Mouse (Mus musculus): ENCODE results near the gene Atp2a2. TPM values are rescaled to one million over a fixed set of nuclear protein-coding genes. Genes with fewer than 3 reads are reported as not detected.

Gene Atp2a2
- total RNA-seq, 1 experiment: 372 TPM

GRCm38 (mm10) chr5:122537654-122538053 is 35.6 kb upstream of the Atp2a2 start:
- no peaks in the 10 kb centered on the region for H3K9me3 ChIP-seq (ENCODE audit: control insufficient read depth, insufficient read depth, low read depth, low read length)
- H3K4me1 ChIP-seq (ENCODE audit: control insufficient read depth in 2 of 2, insufficient read depth in 2 of 2, low read length in 2 of 2, poor library complexity in 1 of 2): no peaks in the 10 kb centered on the region
- H3K27ac ChIP-seq (ENCODE audit: insufficient read depth, low read depth, low read length, poor library complexity, severe bottlenecking): no peak overlapping the region
- no peak for DNase-seq (ENCODE audit: low read depth, low spot score)
- no peak overlapping the region for H3K4me3 ChIP-seq (ENCODE audit: insufficient read depth in 1 of 2, low read depth in 1 of 2, low read length in 2 of 2, poor library complexity in 1 of 2, severe bottlenecking in 1 of 2)
- no peak overlapping the region for H3K9ac ChIP-seq (ENCODE audit: insufficient read depth, low read depth, low read length, poor library complexity, severe bottlenecking)
- in situ Hi-C loops (cut with MboI; ENCODE audit: low sequenced_read_pairs in 2 of 2, unreplicated experiment in 2 of 2): no loop called here
- no peaks in the 10 kb centered on the region; the same call in 1 of the 2 replicates for H3K36me3 ChIP-seq (ENCODE audit: control insufficient read depth, insufficient read depth, low read length, poor library complexity, severe bottlenecking)
- TF ChIP-seq CHD2 (IDR thresholded peaks at IDR 0.05; ENCODE audit: low read depth, low read length): no peak

- no peak overlapping the region for H3K9ac ChIP-seq (ENCODE audit: insufficient read depth, low read depth, low read length, poor library complexity, severe bottlenecking)
- H3K27ac ChIP-seq (ENCODE audit: insufficient read depth, low read depth, low read length, poor library complexity, severe bottlenecking): no peak overlapping the region
- TF ChIP-seq CHD2 (IDR thresholded peaks at IDR 0.05; ENCODE audit: low read depth, low read length) (no peak), ZNF384 (IDR thresholded peaks at IDR 0.05; ENCODE audit: low read depth, low read length) (no peak), MAFK (IDR thresholded peaks at IDR 0.05; ENCODE audit: insufficient read depth, low read depth, low read length) (no peak), ZC3H11A (IDR thresholded peaks at IDR 0.05; ENCODE audit: borderline replicate concordance, low read depth, low read length) (no peak), HCFC1 (IDR thresholded peaks at IDR 0.05; ENCODE audit: borderline replicate concordance, insufficient read depth, low read length) (no peak)
- no peaks in the 10 kb centered on the region for H3K36me3 ChIP-seq (ENCODE audit: control insufficient read depth, insufficient read depth, low read length, poor library complexity, severe bottlenecking)
- H3K4me1 ChIP-seq (ENCODE audit: control insufficient read depth in 2 of 2, insufficient read depth in 2 of 2, low read length in 2 of 2, poor library complexity in 1 of 2): peaks cover 4 to 5% of the 10 kb centered on the region in 2 experiments; a peak in 2 of 4 replicates
- no peak for DNase-seq (ENCODE audit: low read depth, low spot score)
- H3K9me3 ChIP-seq (ENCODE audit: control insufficient read depth, insufficient read depth, low read depth, low read length): no peaks in the 10 kb centered on the region
- in situ Hi-C loops (cut with MboI; ENCODE audit: low sequenced_read_pairs in 2 of 2, unreplicated experiment in 2 of 2): no loop called here
- H3K4me3 ChIP-seq (ENCODE audit: insufficient read depth in 1 of 2, low read depth in 1 of 2, low read length in 2 of 2, poor library complexity in 1 of 2, severe bottlenecking in 1 of 2): no peak overlapping the region
Measured at GRCm38 (mm10) chr5:122533884-122534283, 31.9 kb upstream of the Atp2a2 start.

GRCm38 (mm10) chr5:122529913-122530604 is 28.0 kb upstream of the Atp2a2 start:
- DNase-seq (ENCODE audit: low read depth, low spot score): no peak
- H3K36me3 ChIP-seq (ENCODE audit: control insufficient read depth, insufficient read depth, low read length, poor library complexity, severe bottlenecking): no peaks in the 10 kb centered on the region
- H3K4me3 ChIP-seq (ENCODE audit: insufficient read depth in 1 of 2, low read depth in 1 of 2, low read length in 2 of 2, poor library complexity in 1 of 2, severe bottlenecking in 1 of 2): no peak overlapping the region
- no peak for TF ChIP-seq ZNF384 (IDR thresholded peaks at IDR 0.05; ENCODE audit: low read depth, low read length)
- no peak for TF ChIP-seq MAFK (IDR thresholded peaks at IDR 0.05; ENCODE audit: insufficient read depth, low read depth, low read length)
- TF ChIP-seq HCFC1 (IDR thresholded peaks at IDR 0.05; ENCODE audit: borderline replicate concordance, insufficient read depth, low read length): no peak
- TF ChIP-seq ZC3H11A (IDR thresholded peaks at IDR 0.05; ENCODE audit: borderline replicate concordance, low read depth, low read length): no peak
- no peak for TF ChIP-seq CHD2 (IDR thresholded peaks at IDR 0.05; ENCODE audit: low read depth, low read length)
- no peak overlapping the region for H3K9ac ChIP-seq (ENCODE audit: insufficient read depth, low read depth, low read length, poor library complexity, severe bottlenecking)
- no peak overlapping the region for H3K27ac ChIP-seq (ENCODE audit: insufficient read depth, low read depth, low read length, poor library complexity, severe bottlenecking)
- no peaks in the 10 kb centered on the region for H3K9me3 ChIP-seq (ENCODE audit: control insufficient read depth, insufficient read depth, low read depth, low read length)
- peaks cover 6 to 8% of the 10 kb centered on the region in 2 experiments; a peak in 2 of 4 replicates for H3K4me1 ChIP-seq (ENCODE audit: control insufficient read depth in 2 of 2, insufficient read depth in 2 of 2, low read length in 2 of 2, poor library complexity in 1 of 2)
- in situ Hi-C loops (cut with MboI; ENCODE audit: low sequenced_read_pairs in 2 of 2, unreplicated experiment in 2 of 2): no loop called here

GRCm38 (mm10) chr5:122529316-122529715 is 27.3 kb upstream of the Atp2a2 start:
- no peak overlapping the region for H3K4me3 ChIP-seq (ENCODE audit: insufficient read depth in 1 of 2, low read depth in 1 of 2, low read length in 2 of 2, poor library complexity in 1 of 2, severe bottlenecking in 1 of 2)
- peaks cover 6 to 10% of the 10 kb centered on the region in 2 experiments; a peak in 3 of 4 replicates for H3K4me1 ChIP-seq (ENCODE audit: control insufficient read depth in 2 of 2, insufficient read depth in 2 of 2, low read length in 2 of 2, poor library complexity in 1 of 2)
- in situ Hi-C loops (cut with MboI; ENCODE audit: low sequenced_read_pairs in 2 of 2, unreplicated experiment in 2 of 2): no loop called here
- no peak overlapping the region for H3K9ac ChIP-seq (ENCODE audit: insufficient read depth, low read depth, low read length, poor library complexity, severe bottlenecking)
- H3K9me3 ChIP-seq (ENCODE audit: control insufficient read depth, insufficient read depth, low read depth, low read length): no peaks in the 10 kb centered on the region
- H3K36me3 ChIP-seq (ENCODE audit: control insufficient read depth, insufficient read depth, low read length, poor library complexity, severe bottlenecking): no peaks in the 10 kb centered on the region
- no peak for DNase-seq (ENCODE audit: low read depth, low spot score)
- TF ChIP-seq ZC3H11A (IDR thresholded peaks at IDR 0.05; ENCODE audit: borderline replicate concordance, low read depth, low read length) (no peak), CHD2 (IDR thresholded peaks at IDR 0.05; ENCODE audit: low read depth, low read length) (no peak), ZNF384 (IDR thresholded peaks at IDR 0.05; ENCODE audit: low read depth, low read length) (no peak), HCFC1 (IDR thresholded peaks at IDR 0.05; ENCODE audit: borderline replicate concordance, insufficient read depth, low read length) (no peak), MAFK (IDR thresholded peaks at IDR 0.05; ENCODE audit: insufficient read depth, low read depth, low read length) (no peak)
- H3K27ac ChIP-seq (ENCODE audit: insufficient read depth, low read depth, low read length, poor library complexity, severe bottlenecking): no peak overlapping the region

- Histone ChIP-seq H3K36me3 (ENCODE audit: control insufficient read depth, insufficient read depth, low read length, poor library complexity, severe bottlenecking) (no peaks in the 10 kb centered on the region), H3K9me3 (ENCODE audit: control insufficient read depth, insufficient read depth, low read depth, low read length) (no peaks in the 10 kb centered on the region), H3K4me1 (ENCODE audit: control insufficient read depth in 2 of 2, insufficient read depth in 2 of 2, low read length in 2 of 2, poor library complexity in 1 of 2) (peaks cover 12 to 15% of the 10 kb centered on the region in 2 experiments; a peak in 3 of 4 replicates), H3K9ac (ENCODE audit: insufficient read depth, low read depth, low read length, poor library complexity, severe bottlenecking) (no peak overlapping the region), H3K27ac (ENCODE audit: insufficient read depth, low read depth, low read length, poor library complexity, severe bottlenecking) (no peak overlapping the region), H3K4me3 (ENCODE audit: insufficient read depth in 1 of 2, low read depth in 1 of 2, low read length in 2 of 2, poor library complexity in 1 of 2, severe bottlenecking in 1 of 2) (no peak overlapping the region)
- in situ Hi-C loops (cut with MboI; ENCODE audit: low sequenced_read_pairs in 2 of 2, unreplicated experiment in 2 of 2): no loop called here
- no peak for TF ChIP-seq MAFK (IDR thresholded peaks at IDR 0.05; ENCODE audit: insufficient read depth, low read depth, low read length)
- TF ChIP-seq CHD2 (IDR thresholded peaks at IDR 0.05; ENCODE audit: low read depth, low read length): no peak
- TF ChIP-seq HCFC1 (IDR thresholded peaks at IDR 0.05; ENCODE audit: borderline replicate concordance, insufficient read depth, low read length): no peak
- no peak for TF ChIP-seq ZNF384 (IDR thresholded peaks at IDR 0.05; ENCODE audit: low read depth, low read length)
- no peak for TF ChIP-seq ZC3H11A (IDR thresholded peaks at IDR 0.05; ENCODE audit: borderline replicate concordance, low read depth, low read length)
- DNase-seq (ENCODE audit: low read depth, low spot score): no peak
Measured at GRCm38 (mm10) chr5:122528591-122528990, 26.6 kb upstream of the Atp2a2 start.

Data from ES-E14 (cell line).